Mouse (Mus musculus) intestine, postnatal 0 days (tissue): ENCODE measurements around the gene Prdm16. TPM values are rescaled to one million over a fixed set of nuclear protein-coding genes. Genes with fewer than 3 reads are reported as not detected.
A peak's percentile ranks its signal among the peaks of the same experiment; 100 is the strongest.

Experiments used
- ATAC-seq: fragments of 200-750 bp; cut with Nextera tagmentation; 2 replicates; pipeline ENCODE4 v1.8.0; 2017; ENCODE audit warnings: mild to moderate bottlenecking, moderate TSS enrichment, moderate library complexity
- H3K27ac ChIP-seq: fragments of 300-500 bp; sonication (generic); 2 replicates; pipeline ENCODE4 v1.5.1; 2014; ENCODE audit warnings: mild to moderate bottlenecking, low read depth, low read length, moderate library complexity
- H3K27me3 ChIP-seq: fragments of 300-500 bp; sonication (generic); replicated peaks from 2 replicates; pipeline ENCODE4 v1.6.1; 2014; ENCODE audit warnings: low read length, mixed read lengths; ENCODE audit not compliant: control insufficient read depth, insufficient read depth
- H3K36me3 ChIP-seq: fragments of 300-500 bp; sonication (generic); 2 replicates; pipeline ENCODE4 v1.6.1; 2014; ENCODE audit warnings: mild to moderate bottlenecking, moderate library complexity; ENCODE audit not compliant: control insufficient read depth, insufficient read depth
- H3K4me1 ChIP-seq: fragments of 300-500 bp; sonication (generic); replicated peaks from 2 replicates; pipeline ENCODE4 v1.6.1; 2014; ENCODE audit warnings: antibody characterized with exemption, low read length, mixed read lengths; ENCODE audit not compliant: control insufficient read depth, insufficient read depth
- H3K4me2 ChIP-seq: fragments of 300-500 bp; sonication (generic); replicated peaks from 2 replicates; pipeline ENCODE4 v1.6.1; 2014; ENCODE audit warnings: low read depth, mild to moderate bottlenecking, moderate library complexity
- H3K4me3 ChIP-seq: fragments of 300-500 bp; sonication (generic); 2 replicates; pipeline ENCODE4 v1.5.1; 2014; ENCODE audit warnings: low read depth, low read length
- H3K9ac ChIP-seq: fragments of 300-500 bp; sonication (generic); 2 replicates; pipeline ENCODE4 v1.6.1; 2014; ENCODE audit warnings: mild to moderate bottlenecking, low read depth, low read length
- H3K9me3 ChIP-seq: fragments of 300-500 bp; sonication (generic); 2 replicates; pipeline ENCODE4 v1.6.1; 2016; ENCODE audit warnings: mixed run types; ENCODE audit not compliant: control insufficient read depth
- CTCF ChIP-seq: sonication (generic); IDR thresholded peaks from 2 replicates; pipeline ENCODE4 v1.5.1; 2016; ENCODE audit warnings: low read depth, mild to moderate bottlenecking, control low read depth, antibody characterized with exemption, moderate library complexity
- WGBS: fragments of 180-500 bp; shearing (Covaris S2); extraction: QIAGEN DNeasy Blood & Tissue Kit; methylation state at CpG from one replicate; pipeline ENCODE4 v1.1.7; 2014; 5-methylcytosine and 5-hydroxymethylcytosine counted together
- polyA plus RNA-seq: library from polyadenylated mRNA; unstranded; fragments of >200 nt; fragmentation: Nextera tagmentation; extraction: Ambion mirVana; gene quantifications from 2 replicates; pipeline ENCODE4 v1.2.1, GENCODE M21; 2015

Prdm16 gene
- polyA plus RNA-seq, 1 experiment from 2014 or later: 9.0 TPM

DNA sequence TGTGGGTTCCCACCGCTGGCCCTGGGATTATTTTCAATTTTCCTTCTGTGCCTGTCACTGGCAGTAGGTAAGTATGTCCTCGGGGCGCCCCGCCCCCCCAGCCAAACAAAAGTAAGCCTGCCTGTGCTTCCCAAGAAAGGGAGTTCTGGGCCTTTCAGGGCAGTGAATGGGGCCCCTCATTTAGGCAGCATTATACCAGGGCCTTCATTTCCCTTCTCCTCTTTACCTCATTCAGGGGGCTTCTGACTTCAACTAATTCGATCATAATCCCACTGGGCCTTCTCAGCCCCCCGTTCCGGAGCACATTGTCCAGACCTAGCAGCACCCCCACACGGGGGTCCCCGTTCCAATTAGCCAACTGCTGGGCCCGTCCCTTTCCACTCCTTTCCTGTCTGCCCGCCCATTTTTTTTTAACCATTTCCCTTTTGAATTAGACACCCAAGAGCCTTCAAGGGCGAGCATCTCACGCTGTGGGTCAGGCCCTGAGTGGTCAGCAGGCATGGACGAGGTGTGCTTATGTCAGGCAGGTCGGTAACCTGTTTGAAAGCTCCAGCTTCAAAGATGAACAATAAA, 124.1 kb downstream of the Prdm16 start:
- Histone ChIP-seq H3K27ac (no peak overlapping the region; the same call in 1 of the 2 replicates), H3K27me3 (no peaks in the 10 kb centered on the region), H3K4me3 (no peak overlapping the region), H3K4me1 (peaks cover 3% of the 10 kb centered on the region), H3K9ac (no peak overlapping the region), H3K4me2 (no peak overlapping the region), H3K9me3 (no peaks in the 10 kb centered on the region), H3K36me3 (no peaks in the 10 kb centered on the region)
- ATAC-seq: no peak
- WGBS: 54% methylated on average over 15 of the region's 15 CpGs
- TF ChIP-seq CTCF: no peak

DNA sequence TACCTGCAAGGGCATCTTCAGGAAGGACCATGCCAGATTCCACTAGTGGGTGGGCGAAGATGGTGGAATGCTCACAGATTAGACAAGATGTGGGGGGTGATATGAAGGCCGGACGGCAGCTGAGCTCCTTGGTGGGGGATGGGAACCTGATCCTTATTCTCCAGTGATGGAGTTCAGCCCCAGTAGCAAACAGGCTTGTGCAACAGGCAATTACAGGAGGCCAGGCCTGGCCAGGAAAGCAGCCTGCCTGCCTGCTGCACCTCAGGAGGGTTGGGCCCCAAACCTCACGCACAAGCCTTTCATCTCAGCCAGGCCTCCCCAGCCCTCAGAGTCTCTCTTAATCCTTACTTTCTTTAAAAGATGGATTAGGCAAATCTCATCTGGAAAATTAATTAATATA, 124.9 kb downstream of the Prdm16 start:
- Histone ChIP-seq H3K4me1 (no peaks in the 10 kb centered on the region; the same call in none of the 2 replicates), H3K4me2 (no peak overlapping the region), H3K9ac (no peak overlapping the region), H3K27ac (no peak overlapping the region), H3K4me3 (no peak overlapping the region), H3K9me3 (no peaks in the 10 kb centered on the region), H3K36me3 (no peaks in the 10 kb centered on the region), H3K27me3 (no peaks in the 10 kb centered on the region)
- 39% methylated on average over 4 of the region's 4 CpGs for WGBS
- TF ChIP-seq CTCF: no peak
- ATAC-seq: peak; percentile 72

DNA sequence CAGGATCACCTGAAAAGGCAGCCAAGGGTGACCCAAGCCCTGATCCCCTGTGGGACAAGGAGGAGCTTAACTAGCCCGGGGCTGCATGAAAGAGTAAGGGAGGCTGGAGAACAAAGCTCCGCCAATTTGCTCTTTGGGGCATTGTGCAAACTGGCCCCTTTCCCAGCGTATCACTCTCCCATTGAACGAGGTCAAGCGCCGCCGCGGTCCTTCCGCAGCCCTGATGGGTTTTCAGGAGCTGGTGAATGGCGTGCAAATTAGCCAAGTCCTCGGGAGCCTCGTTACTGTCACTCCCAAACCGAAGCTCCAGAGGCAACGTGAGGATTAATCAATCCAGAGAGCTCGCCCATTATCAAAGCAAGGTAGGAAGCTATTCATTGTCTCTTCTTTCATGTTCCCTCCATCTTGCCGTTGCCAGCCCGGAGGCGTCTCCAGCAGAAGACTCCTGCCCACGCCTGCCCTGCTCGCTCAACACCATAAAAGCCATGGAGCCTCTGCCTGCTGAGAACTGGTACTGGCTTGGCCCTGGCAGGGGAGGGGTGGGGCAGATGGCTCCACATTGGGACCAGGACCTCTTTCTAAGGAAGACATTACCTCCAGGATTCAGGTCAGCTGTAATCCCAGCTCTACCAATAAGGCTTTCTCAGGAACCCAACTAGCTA, 129.8 kb downstream of the Prdm16 start:
- Histone ChIP-seq H3K4me2 (no peak overlapping the region), H3K36me3 (no peaks in the 10 kb centered on the region), H3K4me3 (no peak overlapping the region), H3K4me1 (no peaks in the 10 kb centered on the region; the same call in none of the 2 replicates), H3K27ac (no peak overlapping the region), H3K9ac (no peak overlapping the region), H3K27me3 (no peaks in the 10 kb centered on the region), H3K9me3 (no peaks in the 10 kb centered on the region)
- 44% methylated on average over 20 of the region's 20 CpGs for WGBS
- no peak for TF ChIP-seq CTCF
- no peak for ATAC-seq

DNA sequence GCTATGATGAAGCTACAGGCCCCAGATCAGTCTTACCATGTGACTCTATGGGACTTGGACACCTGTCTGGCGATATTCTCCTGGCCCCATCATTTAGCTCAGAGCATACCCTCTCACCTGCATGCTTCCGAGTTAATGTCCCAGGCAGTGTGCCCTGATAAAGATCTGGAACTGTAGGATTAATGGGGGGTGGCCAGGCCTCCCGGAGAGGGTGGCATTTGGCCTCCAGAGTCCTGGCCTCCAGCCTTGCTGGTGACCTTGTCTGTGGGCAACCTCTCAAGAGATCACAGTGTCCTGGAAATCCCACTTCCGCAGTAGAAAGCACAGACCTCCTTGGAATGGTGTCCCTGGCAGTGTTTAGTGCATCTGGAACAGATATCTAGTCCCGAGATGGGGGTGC, 131.4 kb downstream of the Prdm16 start:
- no peaks in the 10 kb centered on the region for H3K36me3 ChIP-seq
- peaks cover 3% of the 10 kb centered on the region for H3K4me1 ChIP-seq
- H3K4me2 ChIP-seq: no peak overlapping the region
- ATAC-seq: no peak
- H3K27ac ChIP-seq: no peak overlapping the region
- no peak overlapping the region for H3K4me3 ChIP-seq
- no peak overlapping the region for H3K9ac ChIP-seq
- TF ChIP-seq CTCF: no peak
- H3K27me3 ChIP-seq: no peaks in the 10 kb centered on the region
- WGBS: 69% methylated on average over 5 of the region's 5 CpGs
- no peaks in the 10 kb centered on the region for H3K9me3 ChIP-seq

DNA sequence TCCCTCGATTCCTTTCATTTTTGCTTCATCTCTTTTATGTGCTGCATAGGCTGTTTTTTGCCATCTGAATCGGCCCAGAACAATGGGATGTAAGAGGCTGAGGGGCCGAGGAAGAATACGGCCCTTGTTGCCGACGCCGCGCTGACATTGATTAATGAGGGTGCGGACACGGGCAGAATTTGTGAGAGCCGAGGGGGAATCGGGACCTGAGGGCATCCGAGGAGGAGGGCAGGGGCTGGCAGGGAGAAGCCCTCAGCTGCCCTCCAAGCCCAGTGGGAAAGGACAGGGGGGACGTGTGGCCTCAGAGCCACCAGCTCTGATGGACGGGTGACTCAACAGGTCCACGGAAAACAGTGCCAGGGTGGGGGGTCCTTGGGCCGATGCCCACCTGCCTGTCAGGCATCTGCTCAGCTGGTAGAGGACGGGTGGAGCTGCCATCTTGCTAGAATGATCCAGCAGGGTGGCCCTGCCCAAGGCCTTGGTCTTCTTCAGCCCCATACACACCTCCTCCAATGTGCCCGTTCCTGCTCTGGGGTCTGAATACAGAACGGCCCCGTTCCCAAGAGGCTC, 133.3 kb downstream of the Prdm16 start:
- ATAC-seq: no peak
- H3K27me3 ChIP-seq: no peaks in the 10 kb centered on the region
- no peak overlapping the region for H3K4me3 ChIP-seq
- H3K27ac ChIP-seq: no peak overlapping the region
- TF ChIP-seq CTCF: no peak
- peaks cover 9% of the 10 kb centered on the region for H3K4me1 ChIP-seq
- no peaks in the 10 kb centered on the region for H3K36me3 ChIP-seq
- H3K9me3 ChIP-seq: no peaks in the 10 kb centered on the region
- H3K4me2 ChIP-seq: no peak overlapping the region
- WGBS: 61% methylated on average over 21 of the region's 21 CpGs
- H3K9ac ChIP-seq: no peak overlapping the region

DNA sequence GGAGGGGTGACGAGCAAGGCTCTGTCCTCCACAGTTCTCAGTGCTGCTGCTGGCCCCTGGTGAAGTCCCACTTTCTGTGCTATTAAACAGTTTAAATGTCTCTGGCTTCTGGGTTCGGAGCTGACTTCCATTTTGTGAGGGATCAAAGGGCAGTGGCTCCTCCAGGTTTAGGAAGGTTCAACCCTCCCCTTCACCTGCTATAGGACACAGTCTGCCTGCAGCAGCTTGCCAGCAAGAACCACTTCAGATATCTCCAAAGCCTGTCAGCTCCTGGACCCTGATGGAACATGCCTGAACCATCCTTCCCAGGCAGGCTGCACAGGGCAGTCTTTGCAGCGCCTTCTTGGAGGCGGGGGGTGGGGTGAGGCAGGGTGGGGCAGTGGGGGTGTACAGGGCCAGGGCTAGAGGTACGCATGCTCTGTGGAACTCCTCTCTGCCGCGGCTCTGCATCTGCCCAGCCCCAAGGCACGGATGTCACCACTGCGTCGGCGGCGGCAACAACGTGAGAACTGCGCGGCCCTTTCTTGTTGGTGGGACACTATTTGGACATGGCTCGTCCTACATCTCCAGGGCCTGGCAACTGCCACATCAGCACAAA, 134.2 kb downstream of the Prdm16 start:
- Histone ChIP-seq H3K9ac (no peak overlapping the region), H3K4me3 (no peak overlapping the region), H3K9me3 (no peaks in the 10 kb centered on the region), H3K4me2 (0 out of 2 replicates have a peak overlapping the region, but pooled peaks have one; percentile 9), H3K27me3 (no peaks in the 10 kb centered on the region), H3K27ac (no peak overlapping the region), H3K36me3 (no peaks in the 10 kb centered on the region), H3K4me1 (peaks cover 15% of the 10 kb centered on the region)
- no peak for TF ChIP-seq CTCF
- 68% methylated on average over 16 of the region's 16 CpGs for WGBS
- ATAC-seq: no peak
